Mouse (Mus musculus): Measurements from ENCODE around the gene Gm37240.

Gene Gm37240

DNA sequence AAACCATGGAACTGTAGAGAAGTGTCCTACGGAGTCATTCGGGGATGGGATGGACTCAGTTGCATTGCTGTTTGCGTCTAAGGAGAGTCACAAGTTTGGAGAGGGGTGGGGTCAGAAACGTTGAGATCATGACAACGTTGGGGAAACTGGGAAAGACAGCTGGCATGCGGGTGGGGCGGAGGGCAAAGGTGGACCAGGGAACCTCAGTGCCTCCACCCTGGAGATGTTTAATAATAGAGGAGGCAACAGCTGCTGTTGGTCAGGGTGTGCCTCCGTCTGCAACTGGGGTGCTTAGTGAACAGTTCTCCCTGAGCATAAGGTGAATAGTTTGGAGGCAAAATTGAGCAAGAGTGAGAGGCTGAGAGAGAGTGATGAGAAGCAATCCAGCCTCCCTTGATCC lies 758.8 kb downstream of the Gm37240 start:
- DNase-seq (ENCODE audit: low spot score): no peak

DNA sequence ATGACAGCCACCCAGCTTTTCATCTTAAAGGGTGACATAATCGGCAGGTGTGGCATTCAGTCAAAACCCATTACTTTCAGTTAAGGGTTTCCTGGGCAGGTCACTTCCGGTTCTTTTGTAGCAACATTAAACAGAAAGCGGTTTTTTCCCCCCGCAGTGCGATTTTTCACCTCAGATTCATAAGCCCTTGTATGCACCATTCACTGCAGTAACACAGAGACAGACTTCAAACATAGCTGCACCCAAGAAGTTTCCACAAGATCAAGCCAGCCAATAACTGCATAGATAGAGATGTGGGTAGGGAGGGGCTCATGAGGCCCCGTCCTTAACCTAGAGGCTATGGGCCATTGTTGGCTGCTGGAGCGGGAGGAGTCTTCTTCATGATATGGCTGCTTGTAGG lies 760.3 kb downstream of the Gm37240 start:
- DNase-seq (ENCODE audit: low spot score): no peak

DNA sequence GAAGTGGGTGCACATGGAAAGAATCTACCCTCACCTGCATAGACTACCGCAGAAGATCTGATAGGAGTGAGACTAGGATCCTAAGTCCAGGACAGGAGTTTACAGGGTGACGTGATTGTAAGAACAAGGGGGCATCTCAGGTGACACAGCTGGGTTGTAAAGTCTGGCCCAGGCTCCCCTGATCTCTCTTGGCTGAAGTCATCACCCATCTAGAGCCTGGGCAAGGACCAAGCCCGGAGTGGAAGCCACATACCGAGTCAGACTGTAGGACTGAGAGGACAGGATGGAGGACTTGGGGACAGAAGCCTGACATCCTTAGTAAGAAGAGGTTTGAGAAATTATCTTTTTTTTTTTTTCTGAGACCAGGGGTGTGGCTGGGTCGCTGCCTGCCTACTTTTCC lies 761.8 kb downstream of the Gm37240 start:
- DNase-seq (ENCODE audit: low spot score): no peak

DNA sequence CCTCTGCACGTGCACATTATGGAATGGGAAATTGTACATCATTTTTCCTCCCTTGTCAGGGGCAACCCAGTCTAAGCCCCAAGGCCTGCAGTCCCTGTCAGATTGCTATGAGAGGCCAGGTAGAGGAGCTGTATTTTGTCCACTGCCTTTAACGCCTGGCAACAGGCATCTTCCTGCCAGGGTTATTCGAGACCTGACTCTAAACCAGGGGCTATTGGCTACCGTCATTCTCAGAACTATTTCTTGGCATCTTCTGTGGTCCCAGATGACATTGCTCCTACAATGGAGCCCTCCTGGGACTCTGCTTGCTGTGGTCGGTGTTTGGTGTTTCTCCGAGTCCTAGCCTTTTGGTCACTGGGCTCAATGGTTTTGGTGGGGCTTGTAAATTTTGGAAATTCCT lies 762.4 kb downstream of the Gm37240 start:
- no peak for DNase-seq (ENCODE audit: low spot score)

DNA sequence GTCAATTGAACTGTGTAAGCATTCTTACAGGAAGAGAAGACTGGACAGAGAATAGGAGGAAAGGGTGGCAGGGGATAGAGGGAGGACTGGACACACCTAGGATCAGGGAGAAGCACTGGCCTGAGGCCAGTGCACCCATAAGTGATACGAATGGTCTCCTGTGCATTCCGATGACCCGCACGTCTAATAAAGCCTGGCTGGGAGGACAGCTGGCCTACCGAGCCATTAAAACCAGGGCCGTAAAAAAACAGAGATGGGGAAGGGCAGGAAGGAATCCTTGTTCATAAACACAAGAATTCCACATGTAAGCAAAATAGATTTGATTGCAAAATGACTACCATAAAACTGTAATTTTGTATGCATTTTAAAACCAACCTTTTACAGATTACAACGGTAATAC lies 762.9 kb downstream of the Gm37240 start:
- no peak for DNase-seq (ENCODE audit: low spot score)

DNA sequence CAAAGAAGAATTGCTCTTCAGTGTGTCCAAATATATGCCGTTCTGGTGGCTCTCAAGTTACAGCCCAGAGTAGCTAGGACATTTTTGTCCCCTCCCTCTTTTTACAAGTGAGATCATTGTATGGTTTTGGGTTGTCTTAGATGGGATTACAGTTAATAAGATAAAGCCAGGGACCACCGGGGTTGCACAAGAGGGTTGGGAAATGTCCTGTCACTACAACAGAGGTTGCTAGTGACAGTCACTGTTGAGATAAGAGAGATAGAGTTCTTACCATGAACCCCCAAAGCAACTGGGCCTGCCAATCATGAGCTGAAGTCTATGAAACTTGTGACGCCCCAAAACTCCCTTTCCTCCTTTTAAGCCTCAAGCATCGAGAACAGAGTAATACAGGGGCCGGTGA lies 769.6 kb downstream of the Gm37240 start:
- DNase-seq (ENCODE audit: low spot score): no peak

DNA sequence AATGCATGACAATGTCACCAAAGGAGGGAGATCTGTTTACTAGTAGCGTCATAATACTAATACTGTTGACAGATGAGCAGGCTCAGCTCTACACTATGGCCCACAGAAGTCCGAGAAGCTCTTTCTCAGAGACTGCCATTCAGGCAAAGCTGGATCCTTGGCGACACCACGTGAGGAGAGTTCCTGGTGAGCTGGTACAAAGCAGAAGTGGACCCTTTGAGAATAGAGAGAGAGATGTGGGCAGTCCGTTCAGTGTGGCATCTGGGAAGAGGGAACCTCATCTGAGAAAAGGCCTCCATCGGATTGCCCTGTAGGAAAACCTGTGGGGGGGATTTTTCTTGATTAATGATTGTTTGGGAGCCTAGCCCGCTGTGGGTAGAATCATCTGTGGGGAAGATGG lies 770.3 kb downstream of the Gm37240 start:
- no peak for DNase-seq (ENCODE audit: low spot score)

DNA sequence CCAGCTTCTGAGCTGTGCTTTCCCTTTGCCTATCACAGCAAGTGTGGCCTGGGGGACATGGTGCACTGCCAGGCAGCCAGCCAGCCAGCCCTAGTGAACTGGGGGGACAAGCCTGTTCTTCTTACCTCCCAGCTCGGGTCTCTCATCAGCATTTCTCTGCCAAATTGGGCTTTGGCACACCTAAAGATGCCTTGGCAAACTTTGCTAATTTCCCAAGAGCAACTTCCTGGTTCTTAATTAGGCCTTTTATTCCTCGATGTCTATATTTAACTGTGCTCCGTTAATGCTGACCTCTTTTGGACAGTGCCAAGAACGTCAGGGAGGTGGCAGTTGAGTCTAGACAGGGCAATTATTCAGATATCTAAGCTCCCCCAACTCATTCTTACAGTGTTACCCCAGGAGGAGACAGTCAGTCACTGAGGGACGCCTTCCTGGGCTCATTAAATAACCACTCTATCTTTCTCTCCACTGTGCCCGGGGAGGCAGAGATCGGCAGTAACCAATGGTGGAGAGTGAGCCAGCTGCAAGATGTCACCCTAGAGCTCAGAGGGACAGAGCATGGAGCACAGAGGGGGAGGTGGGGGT lies 771.3 kb downstream of the Gm37240 start:
- no peak for DNase-seq (ENCODE audit: low spot score)

DNA sequence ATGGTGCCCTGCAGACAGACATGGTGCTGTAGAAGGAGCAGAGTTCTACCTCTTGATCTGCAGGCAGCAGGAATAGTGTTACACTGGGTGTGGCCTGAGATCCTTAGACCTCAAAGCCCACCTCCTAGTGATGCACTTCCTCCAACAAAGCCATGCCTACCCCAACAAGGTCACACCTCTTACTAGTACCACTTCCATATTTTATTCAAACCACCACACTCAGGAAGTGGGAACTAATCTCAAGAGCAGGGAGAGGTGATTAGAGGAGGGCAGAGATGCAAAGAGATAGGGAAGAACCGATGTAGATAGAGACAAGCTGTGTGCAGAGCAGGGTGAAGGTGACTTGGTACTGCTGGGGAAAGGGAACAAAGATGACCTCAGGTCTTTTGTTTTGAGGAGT lies 773.8 kb downstream of the Gm37240 start:
- no peak for DNase-seq (ENCODE audit: low spot score)

DNA sequence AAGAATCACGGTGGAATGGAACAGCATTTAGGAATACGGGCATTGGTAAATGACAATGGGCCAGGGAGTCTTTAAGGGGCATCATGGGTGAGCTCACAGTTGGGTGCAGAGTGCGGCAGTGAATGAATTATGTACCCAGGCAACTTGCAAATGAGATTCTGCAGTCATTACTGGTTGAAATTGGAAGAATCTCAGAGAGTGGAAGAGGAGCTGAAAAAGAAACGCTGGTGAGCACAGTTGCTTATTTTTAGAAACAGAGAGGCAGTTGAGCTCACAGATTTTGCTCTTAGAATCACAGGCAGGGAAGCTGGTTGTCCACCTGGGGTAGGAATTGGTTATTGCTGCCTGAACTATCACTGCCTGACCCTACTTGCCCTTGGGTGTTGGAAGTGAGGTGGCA lies 776.6 kb downstream of the Gm37240 start:
- DNase-seq (ENCODE audit: low spot score): no peak

DNA sequence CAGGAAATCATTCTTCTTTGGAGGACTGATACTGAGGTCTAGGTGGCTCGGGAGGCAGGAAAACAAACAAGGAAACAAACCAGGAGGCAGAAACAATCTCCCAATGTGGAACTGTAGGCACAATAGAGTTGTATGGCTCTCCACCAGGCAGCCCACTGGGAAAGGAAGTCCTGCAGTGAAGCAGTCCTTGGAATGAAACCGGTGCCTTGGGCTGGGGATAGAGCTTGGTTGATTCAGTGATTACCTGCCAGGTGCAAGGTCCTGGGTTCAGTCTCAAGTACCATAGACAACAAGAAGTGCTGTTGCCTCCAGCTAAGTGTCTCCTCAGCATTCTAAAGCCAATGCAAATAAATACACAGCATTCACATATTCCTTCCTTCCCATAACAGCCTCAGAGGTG lies 778.1 kb downstream of the Gm37240 start:
- DNase-seq (ENCODE audit: low spot score): no peak

DNA sequence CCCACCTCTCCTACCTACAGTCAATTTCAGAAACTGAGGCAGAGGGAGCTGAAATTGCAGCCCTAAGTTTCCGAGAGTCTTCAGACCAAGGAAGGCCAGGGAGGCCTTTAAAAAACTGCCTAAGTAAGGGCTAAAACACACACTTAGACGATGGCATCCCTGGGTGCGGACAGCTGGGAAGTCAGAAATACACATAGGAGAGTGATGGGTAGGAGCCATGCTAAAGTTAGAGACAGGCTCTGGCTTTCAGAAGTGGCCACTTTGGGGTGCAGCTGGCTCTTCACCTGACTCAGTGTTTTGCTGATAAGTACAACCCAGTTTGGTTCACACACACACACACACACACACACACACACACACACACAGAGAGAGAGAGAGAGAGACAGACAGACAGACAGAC lies 778.9 kb downstream of the Gm37240 start:
- DNase-seq (ENCODE audit: low spot score): no peak

DNA sequence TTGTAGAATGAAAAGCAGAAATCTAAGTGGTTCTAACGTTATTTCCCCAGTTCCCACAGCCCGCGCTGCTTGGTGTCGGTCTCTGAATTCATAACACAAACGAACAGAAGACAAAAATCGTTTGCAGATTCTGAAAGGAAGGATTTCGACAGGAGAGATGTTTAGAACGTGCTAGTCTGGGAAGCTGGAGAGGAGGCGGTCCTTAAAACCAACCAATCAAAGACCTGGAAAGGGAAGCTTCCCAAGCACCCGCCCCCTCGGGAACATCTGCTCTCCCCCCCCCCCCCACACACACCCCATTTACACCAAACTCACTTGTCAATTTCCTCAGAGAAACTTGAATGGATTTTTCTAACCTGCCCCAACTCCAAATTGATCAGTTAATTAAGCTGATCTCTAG lies 780.4 kb downstream of the Gm37240 start:
- no peak for DNase-seq (ENCODE audit: low spot score)

DNA sequence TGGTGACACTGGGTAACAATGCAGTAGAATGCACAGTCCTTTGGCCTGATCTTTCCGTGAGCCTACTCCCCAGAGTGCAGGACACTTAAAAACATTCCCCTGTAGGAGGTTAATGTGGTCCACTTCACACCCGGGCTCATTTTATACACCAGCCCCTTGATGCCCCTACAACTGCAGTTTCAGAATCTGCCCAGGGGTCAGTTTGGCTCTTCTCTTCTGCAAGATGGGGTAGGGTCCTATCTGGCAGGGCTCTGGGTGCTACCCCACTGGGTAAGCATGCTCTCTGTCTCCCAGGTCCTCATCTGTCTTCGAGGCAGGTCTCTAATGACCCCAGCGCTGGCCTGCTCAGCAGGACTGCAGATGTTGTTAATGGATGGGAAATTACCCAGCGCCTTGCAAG lies 783.0 kb downstream of the Gm37240 start:
- no peak for DNase-seq (ENCODE audit: low spot score)

DNA sequence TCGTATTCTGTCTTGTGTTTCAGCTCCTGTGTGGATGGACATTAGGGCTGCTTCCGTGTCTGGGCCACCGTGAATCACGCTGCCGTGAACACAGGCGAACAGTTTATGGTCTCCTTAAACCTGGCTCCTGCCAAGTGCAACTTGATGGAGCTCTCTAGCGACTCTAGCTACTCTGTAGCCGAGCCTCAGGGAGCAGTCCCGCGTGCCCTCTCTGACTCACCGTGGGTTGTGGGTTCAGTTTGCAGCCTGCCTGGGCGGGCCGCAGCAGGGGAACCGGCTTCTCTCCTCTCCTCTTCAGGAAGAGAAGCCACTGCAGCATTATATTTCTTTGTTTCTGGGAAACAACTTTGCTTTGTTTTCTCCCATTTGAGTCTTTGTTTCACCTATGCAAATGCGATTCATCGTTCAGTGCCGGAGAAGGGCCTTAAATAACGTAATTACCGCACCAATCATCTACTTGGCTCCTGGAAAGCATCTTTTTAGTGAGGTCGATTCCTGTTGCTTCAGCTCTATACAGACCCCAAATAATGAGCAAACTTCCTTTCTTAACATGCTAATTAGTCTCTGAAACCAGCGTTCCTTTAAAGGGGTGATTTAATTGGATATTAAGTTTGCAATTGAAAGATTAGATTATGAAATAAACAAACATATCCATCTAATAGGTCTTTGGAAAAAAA lies 806.3 kb downstream of the Gm37240 start:
- peak; percentile 55 for DNase-seq (ENCODE audit: low spot score)

DNA sequence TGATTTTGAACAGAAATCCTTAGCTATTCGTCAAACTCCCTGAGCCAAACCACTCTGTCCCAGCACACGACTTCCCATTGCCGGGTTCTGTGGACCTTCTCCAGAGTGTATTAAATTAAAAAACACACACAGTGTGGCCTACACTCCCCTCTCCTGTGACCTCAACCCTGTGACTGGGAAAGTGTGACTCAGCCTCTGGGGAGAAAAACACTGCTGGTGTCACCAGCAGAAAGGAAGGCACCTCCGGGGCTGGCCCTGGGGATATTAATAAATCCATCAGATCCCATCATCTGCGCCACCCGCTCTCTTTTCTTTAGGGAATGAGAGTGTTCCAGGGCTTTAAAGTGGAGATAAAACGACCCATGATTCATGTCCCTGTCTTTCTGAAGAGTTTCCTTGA lies 823.2 kb downstream of the Gm37240 start:
- DNase-seq (ENCODE audit: low spot score): no peak

DNA sequence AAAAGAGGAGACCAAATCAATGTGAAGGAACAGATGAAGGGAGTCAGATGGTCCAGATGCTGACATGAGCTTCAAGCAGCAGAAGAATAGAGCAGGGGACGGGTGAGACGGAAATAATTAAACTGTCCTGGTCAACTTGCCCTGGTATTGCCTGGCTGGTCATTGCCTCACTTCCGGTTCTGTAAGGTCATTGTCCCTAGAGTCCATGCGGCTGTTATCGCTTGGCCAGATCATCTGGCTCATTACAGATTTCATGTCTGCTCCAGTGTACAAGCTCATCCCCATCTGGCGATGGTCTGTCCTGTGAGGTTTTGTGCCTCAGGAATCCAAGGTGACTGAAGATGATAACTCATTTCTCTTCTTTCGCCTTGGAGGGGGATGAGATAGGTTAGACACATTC lies 827.2 kb downstream of the Gm37240 start:
- no peak for DNase-seq (ENCODE audit: low spot score)

DNA sequence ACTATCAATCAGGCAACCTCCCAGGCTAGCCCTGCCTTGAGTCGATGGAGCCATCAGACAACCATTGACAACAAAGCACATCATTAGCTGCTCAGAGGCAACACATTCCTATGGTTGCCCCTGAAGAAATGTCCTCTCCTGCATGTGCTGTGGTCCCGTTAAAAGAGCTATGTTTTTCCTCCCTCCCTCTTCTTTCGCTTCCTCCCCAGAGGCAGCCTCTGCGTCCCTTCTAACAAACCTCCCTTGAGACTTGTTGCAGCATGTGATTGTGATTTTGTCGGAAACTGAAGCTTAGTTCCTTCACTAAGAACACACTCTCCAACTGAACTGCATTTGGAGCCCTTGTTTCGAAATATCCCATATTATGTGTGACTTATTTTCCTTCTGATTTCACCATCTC lies 830.1 kb downstream of the Gm37240 start:
- no peak for DNase-seq (ENCODE audit: low spot score)

DNA sequence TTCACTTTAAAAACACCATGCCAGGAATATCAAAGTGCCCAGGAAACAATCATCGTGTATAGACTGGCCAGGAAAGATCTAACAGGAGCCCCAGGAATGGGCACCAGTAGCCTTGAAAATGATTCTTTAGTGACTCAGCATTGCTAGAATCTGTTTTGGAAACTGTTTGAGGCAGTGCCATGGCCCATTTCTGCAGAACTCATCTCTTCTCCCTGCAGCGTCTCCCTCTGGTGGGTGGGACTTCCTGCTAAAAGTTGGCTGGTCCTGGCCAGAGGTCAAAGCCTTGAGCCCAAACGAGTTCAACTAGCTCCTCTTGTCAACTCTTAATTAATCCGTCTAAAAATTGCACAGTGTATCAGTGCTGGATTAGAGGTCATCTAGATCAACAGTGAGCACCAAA lies 833.8 kb downstream of the Gm37240 start:
- DNase-seq (ENCODE audit: low spot score): no peak

DNA sequence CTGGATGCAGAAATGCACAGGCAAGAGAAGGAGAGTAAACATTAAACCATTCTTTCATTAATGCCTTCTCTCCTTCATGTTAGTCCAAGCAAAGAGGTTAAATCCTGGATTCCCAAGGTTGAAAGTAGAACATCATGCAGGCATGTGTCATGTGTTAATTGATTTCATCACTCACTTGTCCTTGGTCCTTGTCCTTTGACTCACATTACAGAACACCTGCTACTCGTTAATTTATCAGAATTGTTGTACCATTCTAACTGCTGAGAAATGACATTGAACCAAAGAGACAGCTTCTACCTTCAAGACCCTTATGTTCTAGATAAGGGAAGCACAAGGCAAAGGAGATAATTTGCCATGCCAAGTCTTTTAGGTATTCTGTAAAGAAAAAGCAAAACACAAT lies 835.1 kb downstream of the Gm37240 start:
- no peak for DNase-seq (ENCODE audit: low spot score)

DNA sequence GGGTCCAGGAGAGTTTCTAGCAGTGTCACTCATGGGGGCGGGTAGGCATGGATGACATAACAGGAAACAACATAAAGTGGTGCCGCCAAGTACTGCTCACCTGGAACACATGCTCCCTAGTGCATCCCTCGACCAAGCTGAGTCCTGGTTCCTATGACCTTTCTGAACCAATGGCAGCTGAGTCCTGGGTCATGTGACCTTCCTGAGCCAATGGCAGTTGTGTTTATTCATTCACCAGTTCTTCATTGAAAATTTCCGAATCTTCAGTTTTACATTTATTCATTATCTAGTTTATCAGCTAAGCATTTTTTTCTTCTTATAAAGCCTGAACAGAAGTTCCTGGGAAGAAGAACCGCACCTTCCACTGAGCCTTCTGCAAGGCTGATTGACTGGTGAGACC lies 838.7 kb downstream of the Gm37240 start:
- no peak for DNase-seq (ENCODE audit: low spot score)

DNA sequence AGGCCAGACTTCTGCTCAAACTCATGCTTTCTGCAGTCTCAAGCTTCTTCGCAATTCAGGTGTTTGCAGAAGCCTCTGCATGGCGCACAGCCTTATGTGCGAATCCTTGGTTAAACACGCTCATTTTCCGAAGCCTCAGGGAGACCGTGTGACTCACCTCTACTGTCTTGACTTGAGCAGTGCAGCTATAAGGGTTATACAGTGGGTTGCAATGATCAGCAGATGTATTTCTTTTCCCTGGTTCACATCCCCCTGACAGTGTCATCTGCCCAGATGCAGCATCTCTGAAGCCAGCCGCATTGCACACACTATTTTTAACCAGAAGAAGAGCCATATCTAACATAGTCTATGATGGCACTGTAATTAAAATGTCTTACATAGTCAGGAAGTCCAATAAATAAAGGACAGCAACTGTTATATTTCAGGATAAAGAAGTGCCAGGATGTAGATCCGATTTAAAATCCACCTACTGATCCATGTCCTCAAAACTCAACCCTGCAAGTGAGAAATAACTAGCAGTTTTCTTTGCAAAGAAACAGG lies 843.6 kb downstream of the Gm37240 start:
- no peak for DNase-seq (ENCODE audit: low spot score)

DNA sequence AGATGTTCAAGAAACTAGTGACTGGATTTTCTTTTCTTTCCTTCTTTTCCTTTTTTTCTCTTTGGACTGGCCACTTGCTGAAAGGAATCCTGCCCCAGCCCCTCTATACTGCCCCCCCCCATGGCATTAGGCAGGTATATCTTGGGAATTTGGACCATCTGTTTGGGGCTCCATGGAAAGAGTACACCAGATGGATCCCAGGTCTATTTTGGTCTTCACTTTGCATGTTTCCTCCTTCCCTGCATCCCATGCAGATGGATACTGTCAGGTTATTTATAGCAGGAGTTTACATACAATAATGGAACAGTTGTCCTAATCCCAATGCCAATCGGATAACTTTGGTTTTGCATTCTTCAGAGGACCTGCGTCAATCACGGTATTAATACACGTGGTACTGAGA lies 845.2 kb downstream of the Gm37240 start:
- no peak for DNase-seq (ENCODE audit: low spot score)

DNA sequence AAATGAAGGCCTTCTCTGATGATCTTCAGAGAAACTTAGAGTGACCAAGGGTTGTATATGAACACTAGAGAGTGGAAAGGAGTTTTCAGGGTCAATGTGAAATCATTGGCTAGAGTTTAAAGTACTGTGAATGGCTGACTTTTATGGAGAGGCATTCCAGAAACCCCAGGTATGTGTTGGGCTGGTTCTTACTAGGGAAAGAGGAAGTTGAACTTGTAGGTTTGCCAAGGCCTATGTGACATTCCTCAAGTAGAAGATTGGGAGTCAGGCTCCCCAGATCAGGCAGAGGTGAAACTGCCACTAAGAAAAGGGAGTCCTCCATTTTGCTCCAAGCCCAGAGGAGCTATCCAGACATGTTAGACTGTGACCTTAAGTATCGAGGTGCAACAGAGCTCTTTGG lies 858.2 kb downstream of the Gm37240 start:
- no peak for DNase-seq (ENCODE audit: low spot score)

Measured in testis, postnatal 14 days (tissue).